Mouse (Mus musculus): Measurements from ENCODE around the gene Neurl2.

DNA sequence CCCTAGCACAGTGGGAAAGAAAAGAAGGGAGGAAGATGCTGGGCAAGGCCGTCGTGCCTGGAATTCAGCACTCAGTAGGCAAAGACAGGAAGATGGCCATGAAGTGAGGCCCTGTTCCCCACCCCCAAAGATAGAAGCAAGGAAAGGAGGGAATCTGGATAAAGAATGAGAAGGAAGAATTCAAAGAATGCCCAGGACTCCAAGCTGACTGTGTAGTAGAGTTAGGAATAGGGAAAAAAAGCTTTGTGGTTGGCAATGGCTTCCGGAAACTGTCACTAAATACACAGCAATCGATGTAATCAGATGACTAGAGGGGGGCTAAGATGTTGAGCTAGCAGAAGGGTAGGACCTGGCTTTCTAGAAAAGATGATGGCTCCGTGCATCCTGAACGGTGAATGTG, 16.1 kb downstream of the Neurl2 start:
- TF ChIP-seq FLI1 (IDR thresholded peaks at IDR 0.05; ENCODE audit: low read length) (no peak), GATA1 (IDR thresholded peaks at IDR 0.05; ENCODE audit: borderline replicate concordance, low read length) (no peak)
